Mouse (Mus musculus): ENCODE results near the gene Qrich2. TPM values are rescaled to one million over a fixed set of nuclear protein-coding genes. Genes with fewer than 3 reads are reported as not detected.

The Qrich2 gene
- total and polyA plus RNA-seq, 3 experiments, result 0.11 TPM; not detected in 2

DNA sequence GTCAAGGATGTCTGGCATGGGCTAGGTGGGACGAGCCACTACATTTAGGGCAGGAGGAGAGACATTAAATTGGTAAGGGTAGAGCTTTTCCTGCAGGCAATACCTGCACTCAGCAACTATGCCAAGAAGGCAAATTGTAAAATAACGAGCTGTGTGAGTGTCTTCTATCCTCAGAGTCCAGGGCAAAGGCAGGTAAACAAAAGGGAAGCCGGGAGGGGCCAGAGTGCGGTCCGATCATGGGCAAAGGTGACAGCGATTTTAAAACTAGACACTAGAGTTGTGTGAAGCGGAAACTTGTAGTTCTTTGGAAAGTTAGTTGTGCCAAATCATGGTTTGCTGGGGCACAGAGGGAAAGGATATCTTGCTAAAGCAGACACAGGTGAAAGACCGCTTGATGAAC, 18.2 kb upstream of the Qrich2 start:
- no peak for DNase-seq (ENCODE audit: low read depth, low spot score)
- no peaks in the 10 kb centered on the region for H3K27me3 ChIP-seq (ENCODE audit: control insufficient read depth in 1 of 2, insufficient read depth in 2 of 2, low read length in 2 of 2)
- H3K79me2 ChIP-seq (ENCODE audit: control insufficient read depth, insufficient read depth, low read length, poor library complexity), result peaks cover 9% of the 10 kb centered on the region
- no peak overlapping the region for H3K27ac ChIP-seq (ENCODE audit: control insufficient read depth, low read depth, low read length)
- H3K4me3 ChIP-seq (ENCODE audit: control insufficient read depth in 1 of 2, insufficient read depth in 1 of 2, low read depth in 2 of 2, low read length in 2 of 2), result no peak overlapping the region
- no peaks in the 10 kb centered on the region for H3K9me3 ChIP-seq (replicated peaks; ENCODE audit: insufficient read depth, low read length)
- peaks cover 3 to 35% of the 10 kb centered on the region in 2 experiments; a peak in 3 of 4 replicates for H3K36me3 ChIP-seq (ENCODE audit: control insufficient read depth in 1 of 2, insufficient read depth in 2 of 2, low read length in 2 of 2)
- no peak overlapping the region for H3K9ac ChIP-seq (ENCODE audit: control insufficient read depth, low read depth, low read length, poor library complexity, severe bottlenecking)
- no peak for TF ChIP-seq ELF1 (IDR thresholded peaks at IDR 0.05; ENCODE audit: low read depth, low read length)
- no peak for TF ChIP-seq KAT2A (conservative IDR thresholded peaks at IDR 0.05; ENCODE audit: low read depth, low read length)
- TF ChIP-seq POLR2A (IDR thresholded peaks at IDR 0.05; ENCODE audit: control insufficient read depth in 1 of 2, insufficient read depth in 1 of 2, low read depth in 1 of 2, low read length in 2 of 2, poor library complexity in 1 of 2), result no peak
- no peak for TF ChIP-seq TBP (IDR thresholded peaks at IDR 0.05; ENCODE audit: low read depth, low read length)
- no peak for TF ChIP-seq RCOR1 (IDR thresholded peaks at IDR 0.05; ENCODE audit: low read depth, low read length)
- no peak for TF ChIP-seq BHLHE40 (IDR thresholded peaks at IDR 0.05; ENCODE audit: borderline replicate concordance, low read depth, low read length)
- H3K4me1 ChIP-seq (ENCODE audit: control insufficient read depth in 1 of 2, insufficient read depth in 2 of 2, low read length in 2 of 2), result peaks cover 0 to 4% of the 10 kb centered on the region in 2 experiments; a peak in 3 of 4 replicates

DNA sequence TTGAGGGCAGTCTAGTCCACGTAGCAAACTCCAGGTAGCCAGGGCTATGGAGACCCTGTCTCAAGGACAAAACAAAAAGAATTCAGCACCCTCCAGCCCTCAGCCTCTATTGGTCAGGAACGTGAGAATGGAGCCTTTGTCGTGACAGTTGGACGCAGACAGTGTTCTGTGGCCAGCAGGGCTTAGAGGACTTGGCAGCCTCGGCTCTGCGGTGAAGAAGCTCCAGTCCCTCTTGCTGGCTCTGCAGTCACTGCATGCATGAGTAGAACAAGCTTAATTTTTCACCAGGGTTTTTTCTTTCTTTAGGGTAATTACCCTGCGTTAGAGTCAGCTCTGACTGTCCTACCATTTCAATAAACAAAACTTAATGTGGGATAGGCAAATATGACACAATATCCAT, 15.7 kb upstream of the Qrich2 start:
- peaks cover 0 to 38% of the 10 kb centered on the region in 2 experiments; a peak in 2 of 4 replicates for H3K36me3 ChIP-seq (ENCODE audit: control insufficient read depth in 1 of 2, insufficient read depth in 2 of 2, low read length in 2 of 2)
- H3K4me3 ChIP-seq (ENCODE audit: control insufficient read depth in 1 of 2, insufficient read depth in 1 of 2, low read depth in 2 of 2, low read length in 2 of 2), result no peak overlapping the region
- TF ChIP-seq ETS1 (IDR thresholded peaks at IDR 0.05; ENCODE audit: low read depth, low read length) (no peak), BHLHE40 (IDR thresholded peaks at IDR 0.05; ENCODE audit: borderline replicate concordance, low read depth, low read length) (no peak), MYB (IDR thresholded peaks at IDR 0.05; ENCODE audit: low read depth, low read length) (no peak), MAX (IDR thresholded peaks at IDR 0.05; ENCODE audit: low read length) (no peak), MAFK (IDR thresholded peaks at IDR 0.05; ENCODE audit: borderline replicate concordance, low read depth, low read length) (no peak), KAT2A (conservative IDR thresholded peaks at IDR 0.05; ENCODE audit: low read depth, low read length) (no peak), USF2 (IDR thresholded peaks at IDR 0.05; ENCODE audit: borderline replicate concordance in 1 of 2, insufficient read depth in 1 of 2, low read depth in 1 of 2, low read length in 2 of 2) (no peak), POLR2AphosphoS2 (IDR thresholded peaks at IDR 0.05; ENCODE audit: low read length) (no peak), RAD21 (IDR thresholded peaks at IDR 0.05; ENCODE audit: low read depth, low read length) (no peak), HCFC1 (IDR thresholded peaks at IDR 0.05; ENCODE audit: low read depth, low read length) (no peak), GABPA (IDR thresholded peaks at IDR 0.05; ENCODE audit: low read depth, low read length) (no peak), CHD2 (IDR thresholded peaks at IDR 0.05; ENCODE audit: low read length) (no peak), USF1 (IDR thresholded peaks at IDR 0.05; ENCODE audit: low read depth, low read length) (no peak)
- no peaks in the 10 kb centered on the region; the same call in 1 of the 2 replicates for H3K79me2 ChIP-seq (ENCODE audit: control insufficient read depth, insufficient read depth, low read length, poor library complexity)
- H3K9me3 ChIP-seq (replicated peaks; ENCODE audit: insufficient read depth, low read length), result no peaks in the 10 kb centered on the region
- H3K27ac ChIP-seq (ENCODE audit: control insufficient read depth, low read depth, low read length), result no peak overlapping the region
- H3K9ac ChIP-seq (ENCODE audit: control insufficient read depth, low read depth, low read length, poor library complexity, severe bottlenecking), result no peak overlapping the region
- H3K4me1 ChIP-seq (ENCODE audit: control insufficient read depth in 1 of 2, insufficient read depth in 2 of 2, low read length in 2 of 2), result no peaks in the 10 kb centered on the region
- no peaks in the 10 kb centered on the region for H3K27me3 ChIP-seq (ENCODE audit: control insufficient read depth in 1 of 2, insufficient read depth in 2 of 2, low read length in 2 of 2)
- DNase-seq (ENCODE audit: low read depth, low spot score), result no peak

Measured in MEL (cell line).